Mouse (Mus musculus) forelimb bud, embryonic 11.5 days (tissue): ENCODE data around the gene Jpt1.
"Not testable (repeated sequence)": the region's sequence is repeated elsewhere in the genome, so short reads cannot be mapped to it uniquely, and the experiment has no call there.

Experiments
- DNase-seq: peaks from one replicate; pipeline ENCODE4 v3.0.0-alpha.2; 2012; ENCODE audit warnings: low read depth, low spot score

Gene Jpt1

DNA sequence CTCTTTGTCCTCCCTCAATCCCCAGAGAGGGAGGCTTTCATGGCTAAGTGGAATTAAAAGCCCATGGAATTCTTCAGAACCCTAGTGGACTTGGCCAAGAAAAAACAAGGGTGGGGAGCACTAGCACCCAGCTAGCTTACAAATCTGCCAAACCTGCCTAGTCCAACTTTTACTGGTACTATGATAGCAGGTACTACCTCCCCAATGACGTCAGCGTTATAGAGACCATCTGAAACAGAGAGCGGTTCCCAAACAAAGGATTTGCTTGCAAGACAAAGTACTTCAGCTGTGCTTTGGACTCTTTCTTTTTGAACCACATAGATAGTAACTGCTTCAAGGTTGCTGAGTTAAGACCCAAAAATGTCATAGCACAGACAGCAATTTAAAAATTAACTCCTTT, 2.2 kb downstream of the Jpt1 start:
- DNase-seq: no peak

DNA sequence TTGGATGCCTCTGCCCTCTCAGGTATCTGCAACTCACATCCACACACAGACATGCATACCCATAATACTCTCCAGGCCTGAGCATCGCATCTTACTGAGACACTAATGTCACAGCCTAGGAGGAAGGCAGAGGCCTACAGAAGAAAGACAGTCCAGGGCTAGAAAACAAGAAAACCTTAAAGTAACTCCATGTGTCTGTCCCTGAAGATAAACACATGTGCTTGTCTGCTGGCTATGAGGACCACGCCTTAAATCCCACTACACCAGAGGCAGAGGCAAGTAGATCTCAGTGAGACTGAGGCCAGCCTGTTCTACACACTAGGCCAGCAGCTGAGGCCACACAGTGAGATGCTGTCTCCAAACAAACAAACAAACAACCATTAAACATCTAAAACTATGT, 3.1 kb downstream of the Jpt1 start:
- DNase-seq: no peak

DNA sequence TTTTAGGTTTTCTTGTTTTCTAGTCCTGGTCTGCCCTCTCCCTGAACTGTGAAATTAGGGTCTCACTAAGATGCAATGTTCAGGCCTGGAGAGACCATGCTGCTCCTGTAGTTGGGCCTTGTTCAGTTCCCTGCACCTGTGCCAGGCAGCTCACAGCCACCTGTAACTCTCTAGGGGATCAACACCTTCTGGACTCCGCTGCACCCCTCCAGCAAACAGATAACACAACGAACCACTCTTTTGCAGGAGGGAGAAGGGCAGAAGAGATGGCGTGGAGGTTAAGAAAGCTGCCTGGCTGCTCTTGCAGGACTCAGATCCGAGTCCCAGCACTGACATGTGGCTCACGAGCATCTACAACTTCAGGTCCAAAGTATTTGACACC, 3.7 kb downstream of the Jpt1 start:
- no peak for DNase-seq

DNA sequence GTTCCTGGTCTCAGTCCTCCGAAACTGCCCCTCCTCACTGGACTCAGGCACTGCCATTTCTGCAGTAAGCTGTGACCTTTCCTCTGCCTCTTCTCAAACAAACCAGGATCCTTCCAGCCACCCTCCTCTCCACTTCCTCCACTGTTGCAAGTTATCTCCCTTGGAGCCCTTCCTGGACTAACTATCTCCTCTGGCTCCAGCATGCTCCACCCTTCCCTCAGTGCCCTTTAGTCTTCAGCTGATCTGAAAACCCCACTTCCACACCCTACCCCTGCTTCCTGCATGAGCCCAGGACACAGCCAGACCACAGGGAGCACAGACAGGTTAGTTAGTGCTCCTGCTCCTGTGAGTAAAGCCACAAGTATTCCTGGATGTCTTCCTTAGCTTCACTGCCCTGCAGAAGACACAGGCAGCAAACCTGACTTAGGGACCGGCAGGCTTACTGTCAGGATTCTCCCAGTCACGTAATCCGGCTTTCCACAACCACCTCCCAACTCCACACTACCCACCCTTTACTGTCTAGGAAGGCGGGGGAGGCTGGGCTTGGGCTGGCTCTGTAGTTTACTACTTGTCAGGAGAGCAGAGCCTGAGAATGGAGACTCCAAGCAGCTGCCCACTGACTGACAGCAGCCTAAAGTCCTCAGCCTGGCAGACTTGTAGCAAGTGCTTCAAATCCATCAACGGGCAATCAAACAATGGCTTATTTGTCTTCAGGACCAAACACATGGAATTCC, 4.2 kb downstream of the Jpt1 start:
- peak; percentile 25 for DNase-seq

DNA sequence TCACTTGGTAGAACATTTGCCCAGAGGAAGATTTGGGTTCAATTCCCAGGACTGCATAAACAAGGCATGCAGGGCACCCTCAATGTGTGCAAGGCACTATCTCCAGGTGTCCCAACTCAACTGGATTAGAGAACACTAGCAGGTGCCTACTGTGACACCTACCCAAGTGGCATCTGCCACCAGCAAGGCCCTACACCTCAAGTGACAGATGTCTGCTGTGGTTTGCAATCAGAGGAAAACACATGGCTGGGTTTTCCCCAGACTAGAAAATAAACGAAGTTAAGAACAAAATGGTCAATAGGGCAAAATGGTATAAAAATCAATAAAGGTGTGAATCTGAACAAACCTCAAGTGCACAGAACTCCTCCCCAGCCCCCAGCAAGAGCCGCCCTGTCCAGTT, 6.1 kb downstream of the Jpt1 start:
- no peak for DNase-seq

DNA sequence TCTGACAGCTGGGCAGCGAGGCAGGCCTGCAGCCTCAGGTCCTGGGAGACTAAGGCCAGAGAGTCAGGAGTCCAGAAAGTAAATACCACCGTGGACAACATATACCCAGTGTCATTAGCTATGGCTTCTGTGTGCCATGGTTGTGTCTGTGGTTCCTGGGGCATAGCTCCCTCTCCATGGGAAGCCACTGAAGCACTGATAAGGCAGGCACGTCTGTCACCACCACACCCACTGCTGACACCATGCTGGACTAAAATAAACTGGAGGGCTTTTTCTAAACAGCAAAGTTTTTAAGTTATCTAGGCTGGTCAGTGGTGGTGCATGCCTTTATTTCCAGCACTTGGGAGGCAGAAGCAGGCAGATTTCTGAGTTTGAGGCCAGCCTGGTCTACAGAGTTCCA, 7.6 kb downstream of the Jpt1 start:
- DNase-seq: no peak

DNA sequence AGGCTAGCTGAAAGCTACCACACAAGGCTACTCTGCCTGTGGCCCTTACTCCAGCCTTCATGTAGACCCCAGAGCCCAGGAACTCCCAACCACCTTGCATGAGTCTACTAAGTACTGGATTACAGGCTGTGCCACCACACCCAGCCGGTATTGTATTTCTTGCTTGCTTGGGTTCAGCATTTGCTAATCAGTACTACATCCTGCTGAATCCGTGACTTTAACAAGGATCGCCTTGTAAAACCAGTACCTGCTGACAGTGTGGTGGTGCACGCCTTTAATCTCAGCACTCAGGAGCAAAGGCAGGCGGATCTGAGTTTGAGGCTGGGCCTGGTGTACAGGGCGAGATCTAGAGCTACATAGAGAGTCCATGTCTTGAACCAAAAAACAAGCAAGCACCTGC, 11.6 kb downstream of the Jpt1 start:
- DNase-seq: no peak

DNA sequence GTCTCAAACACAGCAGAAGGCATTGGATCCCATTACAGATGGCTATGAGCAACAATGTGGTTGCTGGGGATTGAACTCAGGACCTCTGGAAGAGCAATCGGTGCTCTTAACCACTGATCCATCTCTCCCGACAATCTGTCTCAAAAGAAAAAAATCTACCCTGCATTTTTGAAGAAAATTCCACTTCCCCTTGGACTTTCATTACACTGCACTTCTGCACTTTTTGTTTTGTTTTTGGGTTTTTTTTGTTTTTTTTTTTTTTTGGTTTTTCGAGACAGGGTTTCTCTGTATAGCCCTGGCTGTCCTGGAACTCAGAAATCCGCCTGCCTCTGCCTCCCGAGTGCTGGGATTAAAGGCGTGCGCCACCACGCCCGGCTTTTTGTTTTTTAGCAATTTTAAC, 17.6 kb downstream of the Jpt1 start:
- DNase-seq: not testable (repeated sequence)

DNA sequence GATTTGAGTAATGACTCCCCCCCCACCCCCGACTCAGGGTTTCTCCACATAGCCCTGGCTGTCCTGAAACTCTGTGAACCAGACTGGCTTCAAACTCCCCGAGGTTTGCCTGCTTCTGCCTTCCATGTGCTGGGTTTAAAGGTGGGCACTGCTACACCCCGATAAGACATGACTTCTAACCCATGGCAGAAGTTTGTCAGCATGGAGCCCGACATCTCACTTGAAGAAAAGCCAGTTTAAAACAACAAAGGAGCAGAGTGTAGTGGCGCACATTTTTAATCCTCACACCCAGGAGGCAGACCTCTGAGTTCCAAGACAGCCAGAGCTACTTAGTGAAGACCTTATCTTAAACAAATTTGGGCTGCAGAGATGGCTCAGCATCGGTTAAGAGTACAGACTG, 21.8 kb downstream of the Jpt1 start:
- no peak for DNase-seq

DNA sequence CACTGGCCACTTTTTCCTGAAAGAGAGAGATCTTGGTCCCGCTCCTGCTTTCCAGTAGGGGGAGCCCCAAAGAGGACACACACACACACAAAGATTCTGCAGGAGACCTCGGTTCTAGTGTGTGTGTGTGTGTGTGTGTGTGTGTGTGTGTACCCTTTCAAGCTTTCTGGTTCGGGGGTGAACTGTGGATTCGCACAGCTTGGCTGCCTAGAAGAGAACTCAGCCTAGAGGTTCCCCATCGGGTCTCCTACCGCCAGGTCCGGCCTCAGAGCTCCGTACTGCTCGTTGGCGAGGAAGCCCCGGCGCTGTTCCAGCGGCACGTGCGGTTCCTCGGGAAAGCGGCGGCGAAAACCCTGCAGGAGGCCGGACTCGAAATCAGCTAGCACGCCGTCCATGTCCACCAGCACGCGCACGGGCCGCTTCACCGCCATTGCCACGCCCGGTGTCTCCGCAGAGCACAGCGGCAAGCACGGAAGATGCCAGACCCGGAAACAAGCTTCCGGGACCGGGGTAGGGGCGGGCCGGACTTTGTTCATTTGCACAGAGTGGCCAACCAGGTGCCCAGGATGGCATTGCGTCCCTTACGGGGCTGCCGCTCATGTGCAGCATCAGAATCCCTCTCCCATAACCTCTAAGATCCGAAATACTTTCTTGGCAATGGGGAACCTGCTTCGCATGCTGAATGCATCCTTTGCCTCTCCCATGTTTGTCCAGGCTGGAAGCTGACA, 22.7 kb downstream of the Jpt1 start, which contains the start of gene Nt5c:
TSS of gene Nt5c (minus strand) at position 507 of the 728 bp plus-strand sequence.
- DNase-seq: peak; percentile 62

DNA sequence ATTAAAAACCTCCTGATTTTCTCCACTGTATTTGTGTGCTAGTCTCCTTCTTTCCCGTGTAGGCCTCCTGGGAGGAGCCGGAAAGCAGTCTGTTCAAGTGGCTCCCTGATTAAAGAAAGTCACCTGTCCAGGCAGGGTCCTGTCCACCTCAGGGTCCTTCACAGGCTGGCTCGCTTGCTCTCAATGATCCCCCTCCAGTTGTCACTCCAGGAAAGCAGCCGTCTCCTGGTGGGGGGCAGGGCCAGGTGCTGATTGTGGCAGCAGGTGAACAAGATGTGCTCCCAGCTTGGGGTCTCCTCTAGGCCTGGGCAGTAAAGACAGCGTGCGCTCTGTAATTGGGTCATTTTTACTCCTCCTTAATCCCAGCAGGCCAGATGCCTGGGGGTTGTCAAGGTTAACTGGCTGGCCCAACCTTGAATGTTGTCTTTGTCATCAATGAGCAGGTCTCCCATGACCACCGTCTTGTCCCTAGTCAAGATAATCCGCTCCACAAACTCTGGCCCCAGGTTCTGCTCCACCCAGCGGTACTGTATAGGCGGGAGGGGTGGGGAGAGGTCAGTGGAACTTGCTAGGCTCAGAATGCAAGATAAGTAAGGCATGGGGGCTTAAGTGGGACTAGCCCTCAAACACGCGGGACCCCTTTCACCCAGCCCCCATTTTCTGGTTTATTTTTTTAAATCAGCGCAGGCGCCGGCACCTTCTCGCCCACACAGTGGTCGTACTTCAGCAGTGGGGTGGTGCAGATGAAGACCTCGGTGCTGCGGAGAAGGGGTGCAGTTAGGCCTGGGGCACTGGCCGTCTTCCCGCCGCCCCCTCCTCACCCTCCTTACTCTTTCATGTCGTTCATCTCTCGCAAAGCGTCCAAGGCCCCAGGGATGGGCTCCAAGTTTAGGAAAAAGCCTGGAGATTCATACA, 23.5 kb downstream of the Jpt1 start:
- no peak for DNase-seq

DNA sequence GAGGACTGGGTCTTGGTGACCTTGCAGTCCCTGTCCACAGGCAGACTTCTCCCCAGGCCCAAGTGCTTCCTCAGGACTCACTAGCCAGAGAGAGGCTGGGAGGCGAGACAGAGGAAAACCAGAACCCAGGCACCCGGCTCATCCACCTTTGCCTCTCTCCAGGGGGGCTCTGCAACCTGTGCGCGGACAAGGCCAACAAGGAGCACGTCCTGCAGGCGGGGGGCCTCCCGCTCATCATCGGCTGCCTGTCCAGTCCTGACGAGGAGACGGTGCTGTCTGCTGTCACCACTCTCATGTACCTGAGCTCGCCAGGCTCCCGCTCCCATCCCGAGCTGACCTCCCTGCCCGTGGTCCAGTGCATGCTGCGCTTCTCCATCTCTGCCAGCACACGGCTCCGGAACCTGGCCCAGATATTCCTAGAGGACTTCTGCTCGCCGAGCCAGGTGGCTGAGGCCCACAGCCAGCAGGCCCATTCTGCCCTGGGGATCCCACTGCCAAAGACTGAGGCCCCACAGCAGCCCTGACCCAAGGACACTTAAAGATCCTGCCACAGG, 25.6 kb downstream of the Jpt1 start:
- DNase-seq: no peak

DNA sequence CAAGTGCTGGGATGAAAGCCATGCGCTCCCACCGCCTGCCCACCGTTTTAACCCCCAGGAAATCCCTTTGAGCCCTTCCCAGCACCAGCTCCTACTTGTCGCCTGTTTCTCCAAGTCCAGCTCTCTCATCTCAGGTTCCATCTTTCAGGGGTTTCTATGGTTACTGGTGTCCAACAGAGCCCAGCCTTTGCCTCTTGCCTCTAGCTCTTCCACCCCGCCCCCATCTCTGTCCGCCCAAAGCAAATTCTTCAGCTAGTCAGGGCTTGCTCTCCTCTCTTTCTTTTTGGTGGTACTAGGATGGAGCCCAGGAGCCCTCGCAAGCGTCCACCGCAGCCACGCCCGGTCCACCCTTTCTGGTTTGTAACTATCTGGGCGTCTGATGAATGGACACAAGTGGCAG, 29.0 kb downstream of the Jpt1 start:
- DNase-seq: peak; percentile 58

DNA sequence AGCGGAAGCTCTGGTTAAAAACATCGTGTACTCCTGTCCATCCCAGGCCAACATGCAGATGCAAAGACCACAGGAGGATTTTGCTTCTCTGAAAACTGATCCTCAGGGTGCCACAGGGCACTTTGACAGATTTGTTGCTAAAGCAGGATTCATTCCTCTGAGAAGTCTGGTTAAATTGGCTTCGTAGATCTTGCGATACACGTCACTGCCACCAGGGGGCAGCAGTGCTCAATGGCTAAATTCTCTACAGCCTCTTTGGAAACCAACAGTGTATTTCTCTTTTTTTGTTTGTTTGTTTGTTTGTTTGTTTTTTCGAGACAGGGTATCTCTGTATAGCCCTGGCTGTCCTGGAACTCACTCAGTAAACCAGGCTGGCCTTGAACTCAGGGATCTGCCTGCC, 30.5 kb downstream of the Jpt1 start:
- peak; percentile 75 for DNase-seq

DNA sequence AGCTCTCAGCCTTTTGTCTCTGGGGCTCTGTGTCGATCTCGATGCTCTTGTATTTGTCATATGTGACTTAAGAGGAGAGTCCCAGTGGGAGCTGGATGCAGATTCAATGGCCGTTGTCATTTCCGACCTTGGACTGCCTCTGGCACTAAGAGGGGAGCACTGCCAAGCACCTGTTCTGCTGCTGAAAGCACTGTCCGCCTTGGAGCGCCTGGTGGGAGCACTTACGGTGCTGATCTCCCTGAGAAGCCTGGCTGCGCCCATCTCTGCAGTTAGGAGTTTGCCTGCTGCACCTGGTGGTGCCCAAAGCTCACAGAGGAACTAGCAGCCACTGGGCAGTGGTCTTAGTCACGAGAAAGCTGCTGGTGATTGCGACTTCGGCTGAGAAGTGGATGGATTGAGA, 30.9 kb downstream of the Jpt1 start:
- no peak for DNase-seq

DNA sequence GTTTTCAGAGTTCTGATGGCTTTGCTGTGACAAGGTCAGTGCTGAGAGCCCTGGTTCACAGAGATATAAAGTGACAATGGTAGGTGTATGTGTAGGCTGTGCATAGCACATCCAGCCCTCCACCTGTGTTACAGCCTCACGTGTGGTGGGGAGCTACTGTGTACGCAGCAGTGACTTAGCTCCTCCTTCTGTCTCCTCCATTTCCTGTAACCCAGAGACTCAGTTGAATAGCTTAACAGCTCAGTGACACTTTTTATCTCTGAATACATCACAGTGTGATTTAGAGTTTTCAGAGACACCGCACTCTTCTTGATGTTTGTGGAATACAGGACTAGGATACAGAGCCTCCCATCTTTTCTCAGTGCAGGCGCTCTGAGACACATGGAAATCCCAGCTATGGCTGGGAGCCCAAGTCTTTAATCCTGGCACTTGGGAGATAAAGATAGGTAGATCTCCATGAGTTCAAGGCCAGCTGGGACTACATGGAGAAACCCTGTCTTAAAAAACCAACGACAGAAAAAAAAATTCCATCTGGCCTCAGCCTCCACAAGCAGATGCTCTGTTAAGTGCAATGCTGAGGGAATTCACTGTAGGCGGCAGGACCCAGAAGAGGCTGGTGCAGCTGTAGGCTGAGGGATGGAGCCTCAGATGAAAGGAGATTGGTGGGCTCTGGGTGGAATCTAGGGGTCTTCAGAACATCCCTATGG, 32.5 kb downstream of the Jpt1 start:
- DNase-seq: no peak

DNA sequence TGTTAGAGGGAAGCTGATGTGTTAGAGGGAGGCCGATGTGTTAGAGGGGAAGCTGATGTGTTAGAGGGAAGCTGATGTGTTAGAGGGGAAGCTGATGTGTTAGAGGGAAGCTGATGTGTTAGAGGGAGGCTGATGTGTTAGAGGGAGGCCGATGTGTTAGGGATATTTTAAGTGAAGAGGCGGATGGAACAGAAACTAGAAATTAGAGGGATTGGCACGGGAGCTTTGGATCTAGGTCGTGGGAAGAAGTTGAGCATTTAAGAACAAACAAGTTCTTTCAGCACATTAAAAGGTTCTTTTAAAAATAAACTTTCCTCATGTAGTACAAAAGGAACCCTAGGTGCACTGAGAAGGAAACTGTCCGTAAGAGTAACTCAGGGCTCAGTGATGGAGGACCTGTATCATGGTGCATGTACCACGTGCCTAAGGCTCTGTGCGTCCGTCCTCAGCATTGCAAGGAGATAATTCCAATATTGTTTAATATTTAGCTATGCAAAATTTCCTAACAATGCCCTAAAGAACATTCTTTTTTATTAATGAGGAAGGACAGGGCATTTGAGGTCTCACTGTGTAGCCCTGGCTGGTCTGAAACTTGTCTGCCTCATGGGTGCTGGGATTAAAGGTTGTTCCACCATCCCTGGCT, 35.8 kb downstream of the Jpt1 start:
- DNase-seq: no peak

DNA sequence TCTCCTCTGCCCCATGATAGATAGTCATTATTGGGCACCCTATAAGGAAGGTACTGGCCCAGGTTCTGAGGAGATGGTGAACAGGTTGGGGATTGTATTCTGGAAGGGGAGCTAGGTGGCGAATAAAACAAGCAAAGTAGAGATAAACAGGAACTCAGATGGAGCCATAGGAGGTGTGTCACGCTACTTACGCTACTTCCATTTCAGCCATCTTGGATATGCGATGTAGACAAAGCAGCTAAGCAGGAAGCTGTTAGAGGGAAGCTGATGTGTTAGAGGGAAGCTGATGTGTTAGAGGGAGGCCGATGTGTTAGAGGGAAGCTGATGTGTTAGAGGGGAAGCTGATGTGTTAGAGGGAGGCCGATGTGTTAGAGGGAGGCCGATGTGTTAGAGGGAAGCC, 36.8 kb downstream of the Jpt1 start:
- not testable (repeated sequence) for DNase-seq

DNA sequence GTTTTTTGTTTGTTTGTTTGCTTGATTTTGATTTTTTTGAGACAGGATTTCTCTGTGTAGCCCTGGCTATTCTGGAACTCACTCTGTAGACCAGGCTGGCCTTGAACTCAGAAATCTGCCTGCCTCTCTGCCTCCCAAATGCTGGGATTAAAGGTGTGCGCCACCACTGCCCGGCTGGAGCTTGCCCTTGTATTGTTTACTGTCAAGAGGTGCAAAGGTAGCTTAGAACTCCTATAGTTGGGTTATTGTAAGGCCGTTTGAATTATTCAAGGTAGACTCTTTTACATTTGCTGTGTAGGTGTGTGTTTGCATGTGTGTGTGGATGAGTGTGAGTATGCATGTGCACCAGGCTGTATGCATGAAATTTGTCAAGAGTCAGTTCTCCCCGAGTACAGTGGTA, 37.6 kb downstream of the Jpt1 start:
- not testable (repeated sequence) for DNase-seq

DNA sequence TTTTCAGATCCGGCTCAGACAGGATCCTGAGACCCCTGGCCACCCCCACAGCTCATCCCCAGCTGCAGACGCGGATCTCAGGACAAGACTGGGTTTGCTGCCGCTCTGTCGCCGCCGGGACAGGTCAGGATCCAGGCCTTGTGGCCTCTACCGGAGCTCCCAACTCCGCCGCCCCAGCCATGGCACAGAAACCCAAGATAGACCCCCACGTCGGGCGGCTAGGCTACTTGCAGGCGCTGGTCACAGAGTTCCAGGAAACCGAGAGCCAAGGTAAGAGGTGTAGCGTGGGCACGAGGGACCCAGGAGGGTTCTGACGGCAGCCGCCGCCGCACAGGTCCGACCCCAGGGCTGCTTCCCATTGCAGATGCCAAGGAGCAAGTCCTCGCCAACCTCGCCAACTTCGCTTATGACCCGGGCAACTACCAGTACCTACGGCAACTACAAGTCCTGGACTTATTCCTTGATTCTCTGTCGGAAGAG, 38.4 kb downstream of the Jpt1 start:
- DNase-seq: no peak
